Mouse (Mus musculus) lung, embryonic 16.5 days (tissue): ENCODE data around the gene St8sia1. TPM values are rescaled to one million over a fixed set of nuclear protein-coding genes. Genes with fewer than 3 reads are reported as not detected.

Experiments used
- ATAC-seq: fragments of 200-750 bp; cut with Nextera tagmentation; 2 replicates; pipeline ENCODE4 v1.8.0; 2017; ENCODE audit warnings: low read depth, mild to moderate bottlenecking, moderate library complexity
- H3K27ac ChIP-seq: fragments of 300-500 bp; sonication (generic); 2 replicates; pipeline ENCODE4 v1.5.1; 2014; ENCODE audit warnings: mild to moderate bottlenecking, control low read depth, low read length
- H3K27me3 ChIP-seq: fragments of 300-500 bp; sonication (generic); 2 replicates; pipeline ENCODE4 v1.6.1; 2014; ENCODE audit warnings: low read depth, low read length, mixed read lengths; ENCODE audit not compliant: control insufficient read depth, insufficient read depth
- H3K36me3 ChIP-seq: fragments of 300-500 bp; sonication (generic); 2 replicates; pipeline ENCODE4 v1.6.1; 2014; ENCODE audit warnings: low read length; ENCODE audit not compliant: control insufficient read depth, insufficient read depth
- H3K4me1 ChIP-seq: fragments of 300-500 bp; sonication (generic); replicated peaks from 2 replicates; pipeline ENCODE4 v1.6.1; 2014; ENCODE audit warnings: low read length, mixed read lengths; ENCODE audit not compliant: control insufficient read depth, insufficient read depth
- H3K4me2 ChIP-seq: fragments of 300-500 bp; sonication (generic); 2 replicates; pipeline ENCODE4 v1.6.1; 2014; ENCODE audit warnings: low read depth, low read length, control low read depth
- H3K4me3 ChIP-seq: fragments of 300-500 bp; sonication (generic); 2 replicates; pipeline ENCODE4 v1.5.1; 2014; ENCODE audit warnings: mild to moderate bottlenecking, low read length, control low read depth
- H3K9ac ChIP-seq: fragments of 300-500 bp; sonication (generic); 2 replicates; pipeline ENCODE4 v1.6.1; 2014; ENCODE audit warnings: low read length, control low read depth
- H3K9me3 ChIP-seq: fragments of 300-500 bp; sonication (generic); 2 replicates; pipeline ENCODE4 v1.6.1; 2016; ENCODE audit warnings: low read length; ENCODE audit not compliant: control insufficient read depth
- WGBS: fragments of 180-500 bp; shearing (Covaris S2); extraction: QIAGEN DNeasy Blood & Tissue Kit; methylation state at CpG from one replicate; pipeline ENCODE4 v1.1.7; 2014; 5-methylcytosine and 5-hydroxymethylcytosine counted together
- polyA plus RNA-seq: library from polyadenylated mRNA; unstranded; fragments of >200 nt; fragmentation: Nextera tagmentation; extraction: Ambion mirVana; gene quantifications from 2 replicates; pipeline ENCODE4 v1.2.1, GENCODE M21; 2015

St8sia1 gene
- polyA plus RNA-seq, 1 experiment from 2014 or later: 0.30 TPM

- Histone ChIP-seq H3K9me3 (no peaks in the 10 kb centered on the region), H3K36me3 (no peaks in the 10 kb centered on the region), H3K27me3 (no peaks in the 10 kb centered on the region), H3K4me2 (no peak overlapping the region), H3K9ac (no peak overlapping the region), H3K4me3 (no peak overlapping the region), H3K4me1 (no peaks in the 10 kb centered on the region), H3K27ac (no peak overlapping the region)
- no peak for ATAC-seq
- 70% methylated on average over 5 of the region's 5 CpGs for WGBS
Measured at GRCm38 (mm10) chr6:142812969-142813368, 151.3 kb downstream of the St8sia1 start.

- WGBS: 60% methylated on average over 6 of the region's 6 CpGs
- no peaks in the 10 kb centered on the region for H3K4me1 ChIP-seq
- H3K27ac ChIP-seq: no peak overlapping the region
- H3K27me3 ChIP-seq: no peaks in the 10 kb centered on the region
- H3K9ac ChIP-seq: no peak overlapping the region
- H3K9me3 ChIP-seq: no peaks in the 10 kb centered on the region
- H3K4me3 ChIP-seq: no peak overlapping the region
- no peaks in the 10 kb centered on the region for H3K36me3 ChIP-seq
- ATAC-seq: no peak
- no peak overlapping the region for H3K4me2 ChIP-seq
Measured at GRCm38 (mm10) chr6:142810239-142810638, 154.0 kb downstream of the St8sia1 start.

GRCm38 (mm10) chr6:142809373-142810098, 154.7 kb downstream of the St8sia1 start:
- Histone ChIP-seq H3K4me2 (no peak overlapping the region), H3K4me3 (no peak overlapping the region), H3K9ac (no peak overlapping the region), H3K36me3 (no peaks in the 10 kb centered on the region), H3K27ac (no peak overlapping the region), H3K27me3 (no peaks in the 10 kb centered on the region), H3K4me1 (no peaks in the 10 kb centered on the region), H3K9me3 (no peaks in the 10 kb centered on the region)
- no peak for ATAC-seq
- 20% methylated on average over 6 of the region's 6 CpGs for WGBS

- Histone ChIP-seq H3K4me2 (no peak overlapping the region), H3K27ac (no peak overlapping the region), H3K9me3 (no peaks in the 10 kb centered on the region), H3K36me3 (no peaks in the 10 kb centered on the region), H3K4me1 (no peaks in the 10 kb centered on the region), H3K4me3 (no peak overlapping the region), H3K27me3 (no peaks in the 10 kb centered on the region), H3K9ac (no peak overlapping the region)
- ATAC-seq: no peak
- WGBS: 78% methylated on average over 4 of the region's 4 CpGs
Measured at GRCm38 (mm10) chr6:142806326-142806725, 157.9 kb downstream of the St8sia1 start.

GRCm38 (mm10) chr6:142804402-142804801, 159.8 kb downstream of the St8sia1 start, which contains the start of gene Sult6b2:
Gene Sult6b2 (minus strand): TSS chr6:142804502.
- H3K36me3 ChIP-seq: no peaks in the 10 kb centered on the region
- no peaks in the 10 kb centered on the region for H3K9me3 ChIP-seq
- H3K27ac ChIP-seq: no peak within 1 kb of the TSS
- H3K4me1 ChIP-seq: no peaks in the 10 kb centered on the region
- no peak within 1 kb of the TSS for H3K9ac ChIP-seq
- H3K27me3 ChIP-seq: no peaks in the 10 kb centered on the region
- H3K4me3 ChIP-seq: no peak within 1 kb of the TSS
- no peak for ATAC-seq
- H3K4me2 ChIP-seq: no peak within 1 kb of the TSS

GRCm38 (mm10) chr6:142802617-142803525, 161.4 kb downstream of the St8sia1 start:
- no peak overlapping the region for H3K4me2 ChIP-seq
- H3K9me3 ChIP-seq: no peaks in the 10 kb centered on the region
- no peak for ATAC-seq
- H3K4me1 ChIP-seq: no peaks in the 10 kb centered on the region
- no peaks in the 10 kb centered on the region for H3K27me3 ChIP-seq
- no peaks in the 10 kb centered on the region for H3K36me3 ChIP-seq
- no peak overlapping the region for H3K9ac ChIP-seq
- WGBS: 31% methylated on average over 11 of the region's 11 CpGs
- H3K4me3 ChIP-seq: no peak overlapping the region
- no peak overlapping the region for H3K27ac ChIP-seq

- no peak overlapping the region for H3K4me3 ChIP-seq
- no peaks in the 10 kb centered on the region for H3K27me3 ChIP-seq
- no peaks in the 10 kb centered on the region for H3K9me3 ChIP-seq
- H3K4me1 ChIP-seq: no peaks in the 10 kb centered on the region
- H3K27ac ChIP-seq: no peak overlapping the region
- H3K36me3 ChIP-seq: no peaks in the 10 kb centered on the region
- ATAC-seq: no peak
- no peak overlapping the region for H3K4me2 ChIP-seq
- H3K9ac ChIP-seq: no peak overlapping the region
- WGBS: 77% methylated on average over 5 of the region's 5 CpGs
Measured at GRCm38 (mm10) chr6:142801687-142802086, 162.6 kb downstream of the St8sia1 start.

GRCm38 (mm10) chr6:142799704-142800374, 164.4 kb downstream of the St8sia1 start:
- Histone ChIP-seq H3K27me3 (no peaks in the 10 kb centered on the region), H3K4me2 (no peak overlapping the region), H3K9ac (no peak overlapping the region), H3K9me3 (no peaks in the 10 kb centered on the region), H3K4me3 (no peak overlapping the region), H3K36me3 (no peaks in the 10 kb centered on the region), H3K27ac (no peak overlapping the region), H3K4me1 (no peaks in the 10 kb centered on the region; the same call in 1 of the 2 replicates)
- 68% methylated on average over 7 of the region's 7 CpGs for WGBS
- no peak for ATAC-seq

- H3K4me2 ChIP-seq: no peak overlapping the region
- H3K27ac ChIP-seq: no peak overlapping the region
- no peak for ATAC-seq
- H3K4me3 ChIP-seq: no peak overlapping the region
- peaks cover under 1% of the 10 kb centered on the region; the same call in 1 of the 2 replicates for H3K4me1 ChIP-seq
- no peaks in the 10 kb centered on the region for H3K36me3 ChIP-seq
- H3K27me3 ChIP-seq: no peaks in the 10 kb centered on the region
- no peaks in the 10 kb centered on the region for H3K9me3 ChIP-seq
- H3K9ac ChIP-seq: no peak overlapping the region
- WGBS: 82% methylated on average over 9 of the region's 9 CpGs
Measured at GRCm38 (mm10) chr6:142798837-142799236, 165.4 kb downstream of the St8sia1 start.
